Mouse (Mus musculus) G1E (cell line): ENCODE measurements at regions not wholly inside any gene's neighbourhood (a gene's known extent, or its start where the extent isn't known, plus 50 kb on each side); places are given as distances from the start of the nearest gene placed in this dataset.

ENCODE experiments used
- ATAC-seq: 2 replicates; pipeline ENCODE4 v1.8.0; 2016; ENCODE audit warnings: mild to moderate bottlenecking; ENCODE audit not compliant: insufficient number of reproducible peaks, poor library complexity, low FRiP score, severe bottlenecking; ENCODE audit errors: extremely low read depth
- DNase-seq: peaks from one replicate; pipeline ENCODE4 v3.0.0; 2012; ENCODE audit warnings: low spot score
- H3K27me3 ChIP-seq: 2 replicates; pipeline ENCODE4 v1.6.1; 2012; ENCODE audit warnings: mild to moderate bottlenecking, low read length, inconsistent platforms; ENCODE audit not compliant: insufficient read depth
- H3K36me3 ChIP-seq: replicated peaks from 2 replicates; pipeline ENCODE3; 2012; ENCODE audit warnings: mild to moderate bottlenecking, inconsistent platforms
- H3K4me1 ChIP-seq: 2 replicates; pipeline ENCODE4 v1.6.1; 2012; ENCODE audit warnings: low read depth, low read length, inconsistent platforms, mixed read lengths; ENCODE audit not compliant: insufficient read depth
- H3K4me3 ChIP-seq: 2 replicates; pipeline ENCODE4 v1.5.1; 2012; ENCODE audit warnings: low read depth, mild to moderate bottlenecking, inconsistent platforms, low read length, moderate library complexity, mixed read lengths
- H3K9me3 ChIP-seq: replicated peaks from 2 replicates; pipeline ENCODE4 v1.6.1; 2012; ENCODE audit warnings: inconsistent platforms
- CTCF ChIP-seq: IDR thresholded peaks from 2 replicates; pipeline ENCODE4 v1.5.1; 2012; ENCODE audit warnings: low read depth, low read length, inconsistent platforms, mixed read lengths
- GATA1 ChIP-seq: IDR thresholded peaks from 2 replicates; pipeline ENCODE4 v1.6.1; 2012; ENCODE audit warnings: borderline replicate concordance, low read length, inconsistent platforms, mixed read lengths
- GATA2 ChIP-seq: IDR thresholded peaks from 2 replicates; pipeline ENCODE4 v1.6.1; 2012; ENCODE audit warnings: low read depth, low read length, inconsistent platforms, borderline replicate concordance
- POLR2AphosphoS5 ChIP-seq: IDR thresholded peaks from 2 replicates; pipeline ENCODE4 v1.6.1; 2012; ENCODE audit warnings: low read depth, low read length, inconsistent platforms; ENCODE audit not compliant: insufficient replicate concordance
- TAL1 ChIP-seq: conservative IDR thresholded peaks from 2 replicates; pipeline ENCODE4 v1.6.1; 2012; ENCODE audit warnings: low read depth, low read length, inconsistent platforms, mixed read lengths

DNA sequence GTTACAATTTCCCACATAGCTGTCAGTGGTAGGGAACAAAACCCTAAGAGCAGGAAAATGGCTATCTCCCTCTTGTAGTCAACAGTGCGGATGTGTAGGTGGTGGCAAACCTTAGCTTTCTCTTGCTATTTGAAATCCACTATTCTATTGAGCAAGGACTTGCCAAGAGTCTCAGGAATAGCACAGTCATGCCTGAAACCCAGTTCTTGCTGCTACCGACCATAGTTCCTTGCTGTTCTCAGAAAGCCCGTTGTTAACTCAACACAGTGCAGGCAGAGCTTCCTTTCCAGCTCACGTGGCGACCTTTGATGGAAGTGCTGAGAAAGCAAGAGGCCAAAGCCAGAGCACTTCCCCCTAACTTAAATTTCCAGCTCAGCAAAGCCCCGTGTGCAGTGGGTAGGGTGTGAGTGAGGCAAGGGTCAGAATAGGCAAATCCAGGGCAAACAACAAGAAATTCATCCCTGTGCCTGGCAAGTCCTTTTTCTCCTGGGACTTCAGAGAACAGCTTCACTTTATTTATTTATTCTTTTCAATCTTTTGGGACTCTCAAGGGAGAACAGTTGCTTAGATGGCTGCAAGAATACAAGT lies 131.9 kb downstream of the Snx18 start:
- ATAC-seq (no peak), DNase-seq (no peak)
- Histone ChIP-seq H3K9me3 (no peaks in the 10 kb centered on the region), H3K4me1 (no peaks in the 10 kb centered on the region), H3K27me3 (0 out of 2 replicates have a peak, but pooled peaks cover 6% of the 10 kb centered on the region), H3K36me3 (no peaks in the 10 kb centered on the region), H3K4me3 (no peak overlapping the region)
- no peak for TF ChIP-seq GATA1

DNA sequence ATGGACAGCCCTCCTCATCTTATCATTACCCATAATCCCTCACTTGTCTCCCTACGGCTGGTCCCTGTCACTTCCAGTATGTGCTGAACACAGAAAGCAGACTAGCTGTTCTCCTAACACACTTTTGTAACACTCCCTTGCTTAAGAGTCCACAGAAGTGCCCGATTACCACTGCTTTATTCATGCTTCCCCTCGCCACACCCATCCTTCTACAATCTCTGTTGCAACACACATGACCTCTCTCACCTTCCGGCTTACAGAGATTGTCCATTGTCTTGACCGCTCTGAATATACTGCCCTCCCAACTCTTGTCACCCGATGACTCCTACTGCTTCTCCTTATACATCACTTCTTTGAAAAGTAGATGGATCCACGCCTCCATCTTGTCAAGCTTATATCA lies 132.9 kb downstream of the Snx18 start:
- Histone ChIP-seq H3K27me3 (0 out of 2 replicates have a peak, but pooled peaks cover 6% of the 10 kb centered on the region), H3K4me1 (no peaks in the 10 kb centered on the region), H3K4me3 (no peak overlapping the region), H3K36me3 (no peaks in the 10 kb centered on the region), H3K9me3 (no peaks in the 10 kb centered on the region)
- no peak for TF ChIP-seq POLR2AphosphoS5
- TF ChIP-seq GATA1: no peak
- TF ChIP-seq GATA2: no peak
- TF ChIP-seq TAL1: no peak
- TF ChIP-seq CTCF: no peak
- ATAC-seq: no peak
- no peak for DNase-seq

GRCm38 (mm10) chr13:113484159-113484762 lies 134.1 kb downstream of the Snx18 start:
- H3K9me3 ChIP-seq: no peaks in the 10 kb centered on the region
- TF ChIP-seq GATA2: no peak
- no peak for TF ChIP-seq GATA1
- TF ChIP-seq POLR2AphosphoS5: no peak
- no peak for TF ChIP-seq CTCF
- no peak for TF ChIP-seq TAL1
- H3K27me3 ChIP-seq: 0 out of 2 replicates have a peak, but pooled peaks cover 6% of the 10 kb centered on the region
- ATAC-seq (no peak), DNase-seq (no peak)
- no peaks in the 10 kb centered on the region for H3K36me3 ChIP-seq
- H3K4me3 ChIP-seq: no peak overlapping the region
- no peaks in the 10 kb centered on the region for H3K4me1 ChIP-seq

DNA sequence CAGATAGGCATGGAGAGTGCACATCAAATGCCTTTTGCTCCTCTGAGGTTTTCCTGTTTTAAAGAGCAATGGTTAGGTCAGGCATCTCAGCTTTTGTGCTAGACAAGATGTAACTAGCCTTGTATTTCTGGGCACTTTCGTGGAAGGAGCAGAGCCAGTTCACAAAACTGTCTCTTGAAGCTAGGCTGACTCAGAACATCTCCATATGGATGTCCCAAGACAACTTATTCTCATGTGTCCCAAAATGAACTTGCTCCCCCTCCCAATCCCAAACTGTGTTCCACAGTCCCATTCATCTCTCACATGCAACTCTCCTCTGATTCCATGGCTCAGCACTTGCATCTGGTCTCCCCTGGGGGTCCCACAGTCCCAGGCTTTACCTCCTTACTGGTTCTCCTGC lies 135.5 kb downstream of the Snx18 start:
- no peaks in the 10 kb centered on the region for H3K36me3 ChIP-seq
- no peak for TF ChIP-seq CTCF
- no peak for TF ChIP-seq TAL1
- TF ChIP-seq POLR2AphosphoS5: no peak
- no peak for TF ChIP-seq GATA2
- no peak for TF ChIP-seq GATA1
- ATAC-seq (no peak), DNase-seq (no peak)
- no peaks in the 10 kb centered on the region for H3K4me1 ChIP-seq
- H3K4me3 ChIP-seq: no peak overlapping the region
- H3K27me3 ChIP-seq: 0 out of 2 replicates have a peak, but pooled peaks cover 4% of the 10 kb centered on the region
- no peaks in the 10 kb centered on the region for H3K9me3 ChIP-seq

- ATAC-seq: no peak
- H3K9me3 ChIP-seq: no peaks in the 10 kb centered on the region
Measured at GRCm38 (mm10) chr13:113477901-113478510, 140.4 kb downstream of the Snx18 start.

DNA sequence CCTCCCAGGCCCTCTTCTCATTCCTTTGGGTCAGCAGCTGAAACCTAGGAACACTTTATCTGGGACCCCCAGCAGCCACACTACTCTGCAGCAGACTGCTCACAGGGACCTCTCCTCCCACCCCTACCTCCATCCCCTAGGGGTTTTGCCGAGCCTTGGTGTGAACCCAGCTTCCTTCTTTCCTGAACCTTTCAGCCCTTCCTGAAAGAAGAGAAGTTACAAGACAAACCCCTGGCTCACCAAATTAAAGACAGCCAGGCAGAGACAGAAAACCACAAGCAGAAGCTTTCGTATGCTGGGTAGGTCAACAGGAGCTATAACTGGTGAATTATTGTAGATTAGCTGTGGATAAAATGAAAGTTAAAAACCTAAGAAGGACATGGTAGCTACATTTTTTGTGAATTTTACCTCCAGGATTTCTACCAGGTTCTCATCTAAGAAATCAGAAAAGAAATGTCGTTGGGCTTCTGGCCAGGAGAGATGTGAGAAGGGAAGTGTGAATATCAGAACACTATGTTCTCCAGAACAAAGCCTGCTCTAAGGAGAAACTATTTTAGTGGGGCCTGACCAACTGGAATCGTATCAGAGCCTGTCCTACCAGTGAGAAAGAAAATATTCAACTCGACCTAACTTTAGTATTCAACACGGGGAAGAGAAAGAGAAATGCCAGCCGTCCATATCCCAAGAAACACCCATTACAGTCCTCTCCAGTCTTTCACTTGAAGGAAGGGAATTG lies 147.4 kb downstream of the Snx18 start:
- TF ChIP-seq GATA2: no peak
- TF ChIP-seq TAL1: no peak
- TF ChIP-seq CTCF: no peak
- TF ChIP-seq POLR2AphosphoS5: no peak
- no peak for TF ChIP-seq GATA1
- no peaks in the 10 kb centered on the region for H3K36me3 ChIP-seq
- H3K4me1 ChIP-seq: no peaks in the 10 kb centered on the region
- H3K9me3 ChIP-seq: no peaks in the 10 kb centered on the region
- no peak overlapping the region for H3K4me3 ChIP-seq
- ATAC-seq (no peak), DNase-seq (no peak)
- 0 out of 2 replicates have a peak, but pooled peaks cover 2% of the 10 kb centered on the region for H3K27me3 ChIP-seq

More at GRCm38 (mm10) chr13:113477901-113478510, 140.4 kb downstream of the Snx18 start:
- no peak for DNase-seq
- Histone ChIP-seq H3K4me3 (no peak overlapping the region), H3K4me1 (no peaks in the 10 kb centered on the region), H3K27me3 (no peaks in the 10 kb centered on the region), H3K36me3 (no peaks in the 10 kb centered on the region)
- TF ChIP-seq GATA1 (no peak), GATA2 (no peak), POLR2AphosphoS5 (no peak), CTCF (no peak), TAL1 (no peak)
